Mouse (Mus musculus): ENCODE measurements around the gene Sirpa. TPM values are rescaled to one million over a fixed set of nuclear protein-coding genes. Genes with fewer than 3 reads are reported as not detected.

Sirpa gene
- polyA plus RNA-seq, 1 experiment from 2014 or later = 24.1 TPM

DNA sequence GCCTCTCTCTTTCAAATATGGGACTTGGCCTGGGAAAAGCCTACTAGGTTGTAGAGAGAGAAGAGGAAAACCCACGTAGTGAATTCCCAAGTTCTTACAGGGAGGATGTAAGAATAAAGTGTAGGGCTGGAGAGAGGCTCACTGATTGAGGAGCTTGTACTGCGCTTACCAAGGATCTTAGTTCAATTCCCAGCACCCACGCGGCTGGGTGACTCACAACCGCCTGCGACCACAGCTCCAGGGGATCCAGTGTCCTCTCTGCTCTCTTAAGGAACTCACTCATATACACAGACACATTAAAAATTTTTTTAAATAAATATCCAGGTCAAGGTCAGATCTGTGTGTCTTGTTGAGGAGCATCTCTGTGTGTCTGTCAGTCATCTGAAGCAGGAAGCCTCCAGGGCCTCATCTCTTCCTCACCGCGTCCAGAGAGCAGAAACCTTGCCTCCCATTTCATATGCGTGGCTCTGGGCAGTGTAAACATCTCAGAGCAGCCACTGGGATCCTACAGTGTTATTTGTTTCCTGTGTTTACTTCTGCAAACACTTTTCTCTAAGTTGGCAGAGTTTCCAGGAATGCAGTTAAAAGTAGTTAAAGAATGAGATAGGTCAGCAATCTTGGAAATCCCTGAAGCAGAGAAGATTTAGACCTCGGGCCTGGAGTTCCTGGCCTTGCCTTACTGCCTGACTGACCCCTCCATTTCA lies 22.0 kb downstream of the Sirpa start:
- Histone ChIP-seq H3K36me3 (peaks cover 46% of the 10 kb centered on the region), H3K4me3 (no peak overlapping the region), H3K4me1 (no peaks in the 10 kb centered on the region), H3K9me3 (no peaks in the 10 kb centered on the region), H3K27ac (no peak overlapping the region), H3K27me3 (no peaks in the 10 kb centered on the region), H3K4me2 (no peak overlapping the region), H3K9ac (no peak overlapping the region)
- 89% methylated on average over 10 of the region's 10 CpGs for WGBS
- ATAC-seq (ENCODE audit: insufficient number of reproducible peaks, insufficient read depth, low FRiP score, low TSS enrichment, low read depth) = no peak

- H3K27me3 ChIP-seq = no peaks in the 10 kb centered on the region
- H3K4me2 ChIP-seq = no peak overlapping the region
- WGBS = 87% methylated on average over 7 of the region's 7 CpGs
- H3K9ac ChIP-seq = no peak overlapping the region
- peaks cover 35% of the 10 kb centered on the region for H3K36me3 ChIP-seq
- H3K4me3 ChIP-seq = no peak overlapping the region
- no peaks in the 10 kb centered on the region for H3K9me3 ChIP-seq
- H3K27ac ChIP-seq = no peak overlapping the region
- H3K4me1 ChIP-seq = no peaks in the 10 kb centered on the region
- ATAC-seq (ENCODE audit: insufficient number of reproducible peaks, insufficient read depth, low FRiP score, low TSS enrichment, low read depth) = no peak
These were observed 27.5 kb downstream of the Sirpa start for GRCm38 (mm10) chr2:129620148-129620547.

GRCm38 (mm10) chr2:129620881-129621280 lies 28.2 kb downstream of the Sirpa start:
- no peak for ATAC-seq (ENCODE audit: insufficient number of reproducible peaks, insufficient read depth, low FRiP score, low TSS enrichment, low read depth)
- 85% methylated on average over 5 of the region's 5 CpGs for WGBS
- no peaks in the 10 kb centered on the region for H3K9me3 ChIP-seq
- H3K4me1 ChIP-seq = no peaks in the 10 kb centered on the region
- no peak overlapping the region for H3K4me2 ChIP-seq
- no peak overlapping the region for H3K27ac ChIP-seq
- H3K27me3 ChIP-seq = no peaks in the 10 kb centered on the region
- H3K4me3 ChIP-seq = no peak overlapping the region
- peaks cover 27% of the 10 kb centered on the region for H3K36me3 ChIP-seq
- no peak overlapping the region for H3K9ac ChIP-seq

DNA sequence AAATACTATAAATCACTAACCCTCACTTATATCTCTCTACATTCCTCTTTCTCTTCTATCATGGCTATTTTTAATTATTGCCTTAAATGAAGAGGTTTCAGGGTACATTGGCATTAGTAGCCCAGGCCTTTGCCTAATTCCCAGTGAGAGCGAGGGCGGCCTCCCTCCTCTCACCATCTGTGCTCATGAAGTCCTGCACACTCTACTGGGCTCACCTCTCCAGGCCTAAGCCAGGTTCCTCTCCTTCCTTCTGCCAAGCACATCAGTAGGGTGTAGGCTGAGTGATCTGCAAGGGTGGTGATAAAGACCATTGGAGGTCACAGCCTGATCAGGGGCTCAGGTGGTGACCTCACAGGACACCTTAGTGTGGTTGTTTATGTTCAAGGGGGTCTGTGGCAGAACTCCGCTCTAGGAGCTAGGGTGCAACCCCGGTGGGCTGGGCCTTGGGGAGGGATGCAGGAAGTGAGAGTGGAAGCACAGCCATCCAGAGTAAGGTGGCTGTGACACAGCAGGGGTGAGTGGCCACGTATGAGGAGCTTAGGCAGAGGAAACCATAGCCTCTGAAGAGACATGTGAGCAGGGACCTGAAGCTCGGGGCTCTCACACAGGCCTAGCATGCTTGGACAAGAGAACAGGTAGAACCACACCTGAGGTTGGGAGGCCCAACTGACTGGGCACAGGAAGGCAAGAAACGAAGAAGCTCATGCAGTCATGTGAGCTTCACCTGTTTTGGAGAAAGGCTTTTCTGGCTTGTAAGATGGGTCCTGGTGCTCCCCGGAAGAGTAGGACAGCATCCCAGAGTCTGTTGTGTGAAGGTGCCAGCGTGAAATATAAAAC lies 29.2 kb downstream of the Sirpa start:
- no peak overlapping the region for H3K4me2 ChIP-seq
- no peak overlapping the region for H3K4me3 ChIP-seq
- H3K9ac ChIP-seq = no peak overlapping the region
- no peaks in the 10 kb centered on the region for H3K27me3 ChIP-seq
- WGBS = 86% methylated on average over 9 of the region's 9 CpGs
- no peak overlapping the region for H3K27ac ChIP-seq
- no peak for ATAC-seq (ENCODE audit: insufficient number of reproducible peaks, insufficient read depth, low FRiP score, low TSS enrichment, low read depth)
- H3K4me1 ChIP-seq = no peaks in the 10 kb centered on the region
- no peaks in the 10 kb centered on the region for H3K9me3 ChIP-seq
- H3K36me3 ChIP-seq = peaks cover 23% of the 10 kb centered on the region

DNA sequence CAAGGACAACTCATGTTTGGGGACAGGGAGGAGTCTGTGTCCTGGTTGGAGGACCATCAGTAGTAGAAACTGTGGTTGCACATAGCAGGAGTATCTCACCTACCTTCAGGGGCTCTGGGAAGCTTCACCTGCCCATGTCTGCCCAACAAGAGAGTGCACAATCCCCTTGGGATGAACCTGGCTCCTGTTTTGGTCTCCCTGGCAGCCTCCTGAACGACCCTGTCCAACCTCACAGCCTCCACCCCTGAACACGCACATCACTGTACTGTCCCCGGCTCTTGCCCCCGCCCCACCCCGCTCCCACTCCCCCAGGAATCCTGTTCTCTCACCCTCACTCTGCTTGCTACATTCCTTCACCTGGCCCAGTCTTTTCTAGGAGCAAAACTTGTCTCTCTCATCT lies 30.3 kb downstream of the Sirpa start:
- H3K9me3 ChIP-seq = no peaks in the 10 kb centered on the region
- H3K4me1 ChIP-seq = no peaks in the 10 kb centered on the region
- 86% methylated on average over 5 of the region's 5 CpGs for WGBS
- peaks cover 27% of the 10 kb centered on the region for H3K36me3 ChIP-seq
- no peak overlapping the region for H3K4me3 ChIP-seq
- H3K27me3 ChIP-seq = no peaks in the 10 kb centered on the region
- no peak overlapping the region for H3K9ac ChIP-seq
- no peak overlapping the region for H3K4me2 ChIP-seq
- no peak overlapping the region for H3K27ac ChIP-seq
- no peak for ATAC-seq (ENCODE audit: insufficient number of reproducible peaks, insufficient read depth, low FRiP score, low TSS enrichment, low read depth)

- Histone ChIP-seq H3K9ac (no peak overlapping the region), H3K9me3 (no peaks in the 10 kb centered on the region), H3K27me3 (no peaks in the 10 kb centered on the region), H3K36me3 (peaks cover 23% of the 10 kb centered on the region), H3K4me3 (no peak overlapping the region), H3K4me2 (no peak overlapping the region), H3K4me1 (no peaks in the 10 kb centered on the region), H3K27ac (no peak overlapping the region)
- ATAC-seq (ENCODE audit: insufficient number of reproducible peaks, insufficient read depth, low FRiP score, low TSS enrichment, low read depth) = no peak
- 87% methylated on average over 7 of the region's 7 CpGs for WGBS
These were observed 31.1 kb downstream of the Sirpa start for GRCm38 (mm10) chr2:129623771-129624170.

- Histone ChIP-seq H3K4me1 (no peaks in the 10 kb centered on the region), H3K4me3 (no peak overlapping the region), H3K9me3 (no peaks in the 10 kb centered on the region), H3K36me3 (peaks cover 21% of the 10 kb centered on the region), H3K4me2 (no peak overlapping the region), H3K27ac (no peak overlapping the region), H3K9ac (no peak overlapping the region), H3K27me3 (no peaks in the 10 kb centered on the region)
- 77% methylated on average over 13 of the region's 13 CpGs for WGBS
- no peak for ATAC-seq (ENCODE audit: insufficient number of reproducible peaks, insufficient read depth, low FRiP score, low TSS enrichment, low read depth)
These were observed 31.7 kb downstream of the Sirpa start for GRCm38 (mm10) chr2:129624246-129624918.

DNA sequence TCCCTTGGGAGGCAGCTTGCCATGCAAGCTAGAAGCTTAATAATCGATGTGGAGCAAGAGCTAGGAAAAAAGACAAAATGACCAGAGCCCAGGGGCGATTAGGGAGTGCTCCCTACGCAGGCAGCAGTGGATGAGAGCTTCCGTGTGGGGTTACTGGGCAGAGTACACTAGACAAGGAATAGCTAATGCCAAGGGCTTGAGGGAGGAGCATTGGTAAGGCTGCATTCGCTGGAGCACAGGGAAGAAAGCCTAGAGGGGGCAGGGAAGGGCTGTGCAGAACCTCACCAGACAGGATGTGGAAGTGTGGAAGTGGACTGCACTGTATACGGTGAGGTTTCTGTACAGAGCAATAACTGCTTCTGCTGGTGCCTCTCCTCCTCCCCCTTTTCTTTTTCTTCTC lies 32.3 kb downstream of the Sirpa start:
- Histone ChIP-seq H3K9ac (no peak overlapping the region), H3K27me3 (no peaks in the 10 kb centered on the region), H3K27ac (no peak overlapping the region), H3K4me3 (no peak overlapping the region), H3K4me2 (no peak overlapping the region), H3K9me3 (no peaks in the 10 kb centered on the region), H3K36me3 (peaks cover 20% of the 10 kb centered on the region), H3K4me1 (no peaks in the 10 kb centered on the region)
- ATAC-seq (ENCODE audit: insufficient number of reproducible peaks, insufficient read depth, low FRiP score, low TSS enrichment, low read depth) = no peak
- WGBS = 70% methylated on average over 6 of the region's 6 CpGs

DNA sequence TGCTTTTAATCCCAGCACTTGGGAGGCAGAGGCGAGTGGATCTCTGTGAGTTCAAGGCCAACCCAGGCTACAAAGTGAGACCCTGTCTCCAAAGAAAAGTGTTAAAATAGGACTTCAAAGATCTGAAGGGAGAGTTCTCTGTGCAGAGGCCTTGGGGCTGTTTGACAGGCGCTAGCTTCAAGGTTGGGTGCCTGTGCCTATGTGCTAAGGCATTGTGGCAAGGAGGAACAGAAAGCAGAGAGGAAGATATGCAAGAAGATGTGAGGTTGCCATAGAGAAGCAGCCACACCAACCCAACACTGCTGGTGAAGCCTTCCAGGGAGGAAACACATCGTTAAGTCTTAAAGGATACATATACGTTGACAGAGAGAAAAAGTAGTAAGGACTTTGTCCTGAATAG lies 33.2 kb downstream of the Sirpa start:
- no peak overlapping the region for H3K9ac ChIP-seq
- 85% methylated on average over 4 of the region's 4 CpGs for WGBS
- no peaks in the 10 kb centered on the region for H3K9me3 ChIP-seq
- no peaks in the 10 kb centered on the region for H3K27me3 ChIP-seq
- no peak for ATAC-seq (ENCODE audit: insufficient number of reproducible peaks, insufficient read depth, low FRiP score, low TSS enrichment, low read depth)
- H3K4me3 ChIP-seq = no peak overlapping the region
- H3K27ac ChIP-seq = no peak overlapping the region
- H3K4me1 ChIP-seq = no peaks in the 10 kb centered on the region
- peaks cover 17% of the 10 kb centered on the region for H3K36me3 ChIP-seq
- H3K4me2 ChIP-seq = no peak overlapping the region

GRCm38 (mm10) chr2:129626621-129627061 lies 34.0 kb downstream of the Sirpa start:
- Histone ChIP-seq H3K27ac (no peak overlapping the region), H3K4me1 (no peaks in the 10 kb centered on the region), H3K9me3 (no peaks in the 10 kb centered on the region), H3K4me2 (no peak overlapping the region), H3K27me3 (no peaks in the 10 kb centered on the region), H3K9ac (no peak overlapping the region), H3K4me3 (no peak overlapping the region), H3K36me3 (peaks cover 23% of the 10 kb centered on the region)
- ATAC-seq (ENCODE audit: insufficient number of reproducible peaks, insufficient read depth, low FRiP score, low TSS enrichment, low read depth) = no peak
- WGBS = 77% methylated on average over 4 of the region's 4 CpGs

DNA sequence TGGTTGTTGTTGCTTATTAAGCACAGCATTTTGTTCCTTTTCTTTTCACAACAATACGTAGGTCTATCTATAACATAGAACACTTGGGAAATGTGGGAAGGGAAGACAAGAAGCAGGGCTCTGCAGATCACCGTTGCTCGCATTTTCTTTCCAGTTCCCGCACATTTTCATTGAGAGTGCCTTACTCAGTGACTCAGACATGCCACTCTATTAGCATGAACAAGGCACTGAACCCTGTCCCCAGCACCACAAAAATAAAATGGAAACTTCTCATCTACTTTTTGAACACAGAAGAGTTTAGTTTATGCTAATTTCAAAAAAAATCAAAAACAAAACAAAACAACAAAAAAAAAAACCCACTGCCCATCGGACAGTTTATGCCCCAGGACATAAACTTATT lies 34.5 kb downstream of the Sirpa start:
- peaks cover 23% of the 10 kb centered on the region for H3K36me3 ChIP-seq
- WGBS = 92% methylated on average over 5 of the region's 5 CpGs
- no peak overlapping the region for H3K4me3 ChIP-seq
- no peak overlapping the region for H3K9ac ChIP-seq
- H3K27ac ChIP-seq = no peak overlapping the region
- H3K27me3 ChIP-seq = no peaks in the 10 kb centered on the region
- ATAC-seq (ENCODE audit: insufficient number of reproducible peaks, insufficient read depth, low FRiP score, low TSS enrichment, low read depth) = no peak
- no peaks in the 10 kb centered on the region for H3K4me1 ChIP-seq
- no peaks in the 10 kb centered on the region for H3K9me3 ChIP-seq
- H3K4me2 ChIP-seq = no peak overlapping the region
